Mouse (Mus musculus): Measurements from ENCODE around the gene Fxr1.

DNA sequence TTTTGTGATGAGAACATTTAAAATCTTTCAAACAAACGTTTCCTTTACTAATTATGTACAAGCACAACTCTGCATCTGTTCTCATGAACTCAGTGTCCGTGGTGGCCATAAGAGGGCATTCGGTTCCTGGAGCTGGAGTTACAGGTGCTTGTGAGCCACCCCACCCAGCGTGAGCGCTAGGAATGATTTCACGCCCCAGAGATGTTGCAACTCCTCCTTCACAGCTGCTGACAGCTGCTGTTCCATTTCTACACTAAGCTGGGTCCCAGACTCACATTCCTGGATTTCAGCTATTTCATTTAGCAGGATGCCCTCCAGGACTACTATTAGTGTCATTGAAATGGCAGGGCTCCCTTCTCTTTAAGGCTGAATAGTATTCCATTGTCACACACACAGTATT is 40.3 kb upstream of the Fxr1 start:
- TF ChIP-seq CTCF (conservative IDR thresholded peaks at IDR 0.05; ENCODE audit: insufficient read depth, insufficient read length, low read depth, low read length) (no peak), POLR2A (IDR thresholded peaks at IDR 0.05; ENCODE audit: low read depth, low read length) (no peak)
